Mouse (Mus musculus): ENCODE results near the gene Cd300c2.
"Not testable (repeated sequence)": the region's sequence is repeated elsewhere in the genome, so short reads cannot be mapped to it uniquely, and the experiment has no call there.

Cd300c2 gene

DNA sequence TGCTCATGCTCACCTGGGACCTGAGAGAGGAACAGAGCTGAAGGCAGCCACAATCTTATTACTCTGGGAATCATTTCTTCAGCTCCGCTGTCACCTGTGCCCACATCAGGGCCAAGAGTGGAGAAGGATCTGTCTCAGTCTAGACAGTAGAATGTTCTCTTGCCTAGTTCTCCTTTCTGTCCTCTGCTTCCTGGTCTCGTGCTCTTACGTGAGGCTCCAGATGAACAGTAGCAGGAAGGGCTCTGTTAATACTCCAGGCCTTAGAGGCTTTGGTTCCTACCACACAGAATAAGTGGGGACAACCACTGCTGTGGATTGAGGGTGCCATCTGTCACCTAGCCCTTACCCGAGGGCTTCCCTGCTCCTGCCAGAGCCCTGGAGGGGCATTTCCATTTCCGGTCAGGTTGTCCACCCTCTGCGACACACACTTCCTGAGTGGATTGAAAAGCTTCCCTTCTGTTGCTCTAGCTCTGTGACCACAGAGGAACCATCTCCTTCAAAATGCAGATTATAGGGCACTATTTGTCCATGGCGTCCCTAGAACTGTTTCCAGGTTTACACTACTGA, at the start of gene Cd300c2:
Cd300c2 (minus strand) TSS at position 407 of the 567 bp plus-strand sequence.
- no peak for DNase-seq (ENCODE audit: low spot score)

DNA sequence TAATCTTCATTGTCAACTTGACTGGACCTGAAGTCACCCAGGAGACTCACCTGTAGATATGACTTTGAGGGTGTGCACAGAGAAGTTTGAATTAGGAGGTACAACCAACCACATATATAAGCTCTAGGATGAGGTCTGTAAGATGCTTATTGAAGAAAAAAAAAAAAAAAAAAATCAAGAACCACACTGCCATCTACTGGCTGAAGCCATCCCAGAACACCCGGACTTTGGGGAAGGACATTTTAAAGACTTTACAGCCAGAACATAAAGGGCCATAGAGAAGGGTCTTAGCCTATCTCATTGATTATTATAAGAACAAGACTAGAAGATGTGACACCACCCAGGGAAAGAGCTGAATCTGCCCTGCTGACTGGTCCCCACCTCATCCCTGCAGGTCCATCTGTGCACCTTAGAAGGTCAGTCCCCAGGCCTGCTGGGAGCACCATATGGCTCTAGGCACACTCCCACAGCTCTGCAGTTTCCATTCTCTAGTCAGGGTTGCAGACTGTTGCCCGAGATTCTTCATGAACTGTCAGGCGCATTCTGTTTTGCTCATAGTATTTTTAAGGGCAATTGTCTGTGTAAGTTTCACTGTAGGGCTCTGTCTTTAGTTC, 47.7 kb upstream of the Cd300c2 start:
- peak; percentile 25 for DNase-seq (ENCODE audit: low spot score)

DNA sequence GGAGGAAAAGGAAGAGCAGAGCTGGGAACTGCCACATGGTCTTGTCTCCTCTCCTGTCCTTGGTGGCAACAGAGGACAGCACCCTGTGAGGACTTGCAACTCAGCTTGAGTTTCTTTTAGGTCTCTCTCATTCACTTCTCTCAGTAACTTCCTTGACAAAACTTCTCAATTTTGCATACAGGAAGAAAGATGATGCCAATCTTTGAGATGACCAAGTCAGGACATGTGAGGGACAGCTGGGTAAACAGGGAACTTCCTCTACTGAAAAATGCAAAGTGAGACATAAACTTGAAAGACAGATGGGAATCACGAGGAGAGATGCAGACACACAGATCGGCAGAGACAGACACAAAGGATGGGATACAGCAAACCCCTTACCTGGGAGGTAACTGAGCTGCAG, 46.6 kb upstream of the Cd300c2 start, which contains the start of gene Cd300ld3:
Cd300ld3 (minus strand) TSS at position 151 of the 400 bp plus-strand sequence.
- no peak for DNase-seq (ENCODE audit: low spot score)

DNA sequence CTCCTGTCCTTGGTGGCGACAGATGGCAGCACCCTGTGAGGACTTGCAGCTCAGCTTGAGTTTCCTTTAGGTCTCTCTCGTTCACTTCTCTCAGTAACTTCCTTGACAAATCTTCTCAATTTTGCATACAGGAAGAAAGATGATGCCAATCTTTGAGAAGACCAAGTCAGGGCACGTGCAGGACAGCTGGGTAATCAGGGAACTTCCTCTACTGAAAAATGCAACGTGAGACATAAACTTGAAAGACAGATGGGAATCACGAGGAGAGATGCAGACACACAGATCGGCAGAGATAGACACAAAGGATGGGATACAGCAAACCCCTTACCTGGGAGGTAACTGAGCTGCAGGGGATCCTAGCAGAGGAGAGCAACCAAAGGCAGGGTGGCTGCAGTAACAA, 36.0 kb upstream of the Cd300c2 start, which contains the start of gene Cd300ld5:
Cd300ld5 (minus strand) TSS at position 101 of the 400 bp plus-strand sequence.
- DNase-seq (ENCODE audit: low spot score): not testable (repeated sequence)

DNA sequence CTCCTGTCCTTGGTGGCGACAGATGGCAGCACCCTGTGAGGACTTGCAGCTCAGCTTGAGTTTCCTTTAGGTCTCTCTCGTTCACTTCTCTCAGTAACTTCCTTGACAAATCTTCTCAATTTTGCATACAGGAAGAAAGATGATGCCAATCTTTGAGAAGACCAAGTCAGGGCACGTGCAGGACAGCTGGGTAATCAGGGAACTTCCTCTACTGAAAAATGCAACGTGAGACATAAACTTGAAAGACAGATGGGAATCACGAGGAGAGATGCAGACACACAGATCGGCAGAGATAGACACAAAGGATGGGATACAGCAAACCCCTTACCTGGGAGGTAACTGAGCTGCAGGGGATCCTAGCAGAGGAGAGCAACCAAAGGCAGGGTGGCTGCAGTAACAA, 25.2 kb upstream of the Cd300c2 start, which contains the start of gene Cd300ld4:
Cd300ld4 (minus strand) TSS at position 101 of the 400 bp plus-strand sequence.
- DNase-seq (ENCODE audit: low spot score): not testable (repeated sequence)

DNA sequence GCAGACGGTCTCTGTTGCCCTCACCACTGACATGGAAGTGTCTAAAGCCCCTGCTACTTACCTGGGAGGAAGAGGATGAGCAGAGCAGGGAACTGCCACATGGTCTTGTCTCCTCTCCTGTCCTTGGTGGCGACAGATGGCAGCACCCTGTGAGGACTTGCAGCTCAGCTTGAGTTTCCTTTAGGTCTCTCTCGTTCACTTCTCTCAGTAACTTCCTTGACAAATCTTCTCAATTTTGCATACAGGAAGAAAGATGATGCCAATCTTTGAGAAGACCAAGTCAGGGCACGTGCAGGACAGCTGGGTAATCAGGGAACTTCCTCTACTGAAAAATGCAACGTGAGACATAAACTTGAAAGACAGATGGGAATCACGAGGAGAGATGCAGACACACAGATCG, 14.4 kb upstream of the Cd300c2 start, which contains the start of gene Cd300ld2:
Cd300ld2 (minus strand) TSS at position 101 of the 400 bp plus-strand sequence.
- not testable (repeated sequence) for DNase-seq (ENCODE audit: low spot score)

DNA sequence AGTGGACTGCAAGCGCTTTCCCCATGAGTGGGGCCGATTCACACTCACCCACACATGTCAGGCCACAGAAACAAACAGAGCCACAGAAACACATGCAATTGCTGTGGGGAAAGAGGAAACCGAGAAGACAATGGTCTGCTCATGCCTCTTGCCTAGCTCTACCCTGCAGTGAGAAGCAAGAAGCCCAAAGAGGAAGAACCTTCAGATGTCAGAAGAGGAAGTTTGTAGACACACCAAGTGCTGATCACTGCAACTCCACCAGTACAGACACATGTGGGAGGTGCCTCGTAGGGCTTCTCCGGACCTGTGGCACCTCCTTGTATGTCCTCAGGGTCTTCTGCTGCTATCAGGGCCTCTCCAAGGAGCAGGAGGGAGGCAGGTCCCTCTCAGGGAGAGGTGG, 2.4 kb upstream of the Cd300c2 start:
- DNase-seq (ENCODE audit: low spot score): no peak

DNA sequence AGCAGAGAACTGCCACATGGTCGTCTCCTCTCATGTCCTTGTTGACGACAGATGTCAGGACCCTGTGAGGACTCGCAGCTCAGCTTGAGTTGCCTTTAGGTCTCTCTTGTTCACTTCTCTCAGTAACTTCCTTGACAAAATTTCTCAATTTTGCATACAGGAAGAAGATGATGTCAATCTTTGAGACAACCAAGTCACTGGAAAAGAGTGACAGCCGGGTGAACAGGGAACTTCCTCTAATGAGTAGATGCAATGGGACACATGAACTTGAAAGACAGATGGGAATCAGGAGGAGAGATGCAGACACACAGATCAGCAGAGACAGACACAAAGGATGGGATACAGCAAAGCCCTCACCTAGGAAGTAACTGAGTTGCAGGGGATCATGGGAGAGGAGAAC, 11.9 kb downstream of the Cd300c2 start, which contains the start of gene Cd300ld:
Cd300ld (minus strand) TSS at position 130 of the 400 bp plus-strand sequence.
- no peak for DNase-seq (ENCODE audit: low spot score)

DNA sequence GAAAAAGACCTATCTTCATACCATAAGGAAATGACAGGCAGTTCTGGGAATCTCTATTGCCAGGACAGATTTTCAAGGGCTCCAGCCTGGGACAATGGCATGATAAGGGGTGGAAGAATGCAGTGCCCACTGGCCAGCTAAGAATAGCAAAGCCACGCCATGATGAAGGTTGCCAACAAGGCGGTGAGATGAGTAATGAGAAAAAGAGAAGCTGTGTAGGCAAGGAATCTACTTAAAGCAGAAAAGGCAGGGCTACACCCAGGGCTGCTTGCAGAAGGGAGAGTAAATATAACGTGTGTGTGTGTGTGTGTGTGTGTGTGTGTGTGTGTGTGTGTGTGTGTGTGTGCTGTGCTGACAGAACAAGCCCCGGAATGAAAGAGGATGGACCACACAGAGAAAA, 19.8 kb downstream of the Cd300c2 start:
- peak; percentile 88 for DNase-seq (ENCODE audit: low spot score)

DNA sequence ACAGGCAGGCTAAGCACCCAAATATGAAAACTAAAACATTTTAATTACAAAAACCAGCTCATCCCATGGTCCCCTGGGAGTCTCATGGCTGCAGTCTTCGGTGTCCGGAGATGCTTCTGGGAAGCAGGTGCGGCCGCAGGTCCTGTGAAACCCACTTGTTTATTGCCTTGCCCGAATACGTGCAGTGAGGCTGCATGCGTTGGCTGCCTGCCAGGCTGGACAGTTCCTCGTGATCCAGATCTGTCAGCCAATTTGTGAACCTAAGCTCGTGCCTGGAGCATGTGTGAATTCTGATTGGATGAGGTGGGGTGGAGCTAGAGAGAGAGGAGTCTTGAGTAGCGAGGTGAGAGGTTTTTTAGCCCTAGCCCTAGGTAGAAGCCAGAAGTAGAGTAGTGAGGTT, 29.0 kb downstream of the Cd300c2 start:
- DNase-seq (ENCODE audit: low spot score): no peak

DNA sequence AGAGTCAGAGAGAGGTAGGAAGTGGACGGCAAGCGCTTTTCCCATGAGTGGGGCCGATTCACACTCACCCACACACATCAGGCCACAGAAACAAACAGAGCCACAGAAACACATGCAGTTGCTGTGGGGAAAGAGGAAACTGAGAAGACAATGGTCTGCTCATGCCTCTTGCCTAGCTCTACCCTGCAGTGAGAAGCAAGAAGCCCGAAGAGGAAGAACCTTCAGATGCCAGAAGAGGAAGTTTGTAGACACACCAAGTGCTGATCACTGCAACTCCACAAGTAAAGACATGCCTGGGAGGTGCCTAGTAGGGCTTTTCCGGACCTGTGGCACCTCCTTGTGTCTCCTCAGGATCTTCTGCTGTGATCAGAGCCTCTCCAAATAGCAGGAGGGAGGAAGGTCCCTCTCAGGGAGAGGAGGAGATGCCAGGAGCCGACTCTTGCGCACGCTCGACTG, 32.9 kb downstream of the Cd300c2 start, which contains the start of gene Cd300c:
Cd300c (minus strand) TSS at position 406 of the 456 bp plus-strand sequence.
- DNase-seq (ENCODE audit: low spot score): no peak

DNA sequence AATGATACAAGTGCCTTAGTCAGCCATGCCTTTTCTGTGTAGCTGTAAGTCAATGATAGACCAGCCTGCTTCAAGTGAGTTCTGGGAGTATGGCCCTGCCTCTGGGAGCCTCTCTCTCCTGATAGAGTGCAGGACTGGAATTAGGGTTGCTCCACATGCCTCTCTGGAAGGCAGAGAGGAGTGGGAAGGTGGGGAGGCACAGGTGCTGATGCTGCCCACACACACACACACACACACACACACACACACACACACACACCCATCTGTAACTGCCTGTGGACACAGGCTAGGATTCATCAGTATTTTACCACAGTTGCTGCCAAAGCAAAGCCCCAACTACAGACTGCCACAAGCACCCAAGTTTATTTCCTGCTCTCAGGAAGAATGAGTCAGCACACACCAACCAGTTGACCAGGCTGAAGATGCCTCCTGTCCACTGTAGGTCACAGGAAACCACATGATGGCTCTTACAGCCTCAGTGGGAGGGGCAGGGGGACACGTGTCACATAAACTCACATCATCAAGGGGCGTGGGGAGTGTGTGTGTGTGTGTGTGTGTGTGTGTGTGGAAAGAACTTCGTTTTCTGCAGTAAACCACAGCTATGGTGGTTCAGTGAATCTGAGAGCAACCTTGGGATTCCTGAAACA, 36.4 kb downstream of the Cd300c2 start:
- DNase-seq (ENCODE audit: low spot score): peak; percentile 67

DNA sequence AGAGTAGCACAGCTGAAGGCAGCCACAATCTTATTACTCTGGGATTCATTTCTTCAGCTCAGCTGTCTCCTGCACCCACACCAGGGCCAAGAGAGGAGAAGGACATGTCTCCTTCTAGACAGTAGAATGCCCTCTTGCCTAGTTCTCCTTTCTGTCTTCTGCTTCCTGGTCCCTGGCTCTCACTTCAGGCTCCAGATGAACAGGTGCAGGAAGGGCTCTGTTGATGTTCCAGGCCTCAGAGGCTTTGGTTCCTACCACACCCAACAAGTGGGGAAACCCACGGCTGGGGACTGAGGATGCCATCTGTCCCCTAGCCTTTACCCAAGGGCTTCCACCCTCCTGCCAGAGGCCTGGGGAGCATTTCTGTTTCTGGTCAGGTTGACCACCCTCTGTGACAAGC, 41.3 kb downstream of the Cd300c2 start:
- DNase-seq (ENCODE audit: low spot score): no peak
